Mouse (Mus musculus): ENCODE measurements at regions not wholly inside any gene's neighbourhood (a gene's known extent, or its start where the extent isn't known, plus 50 kb on each side); places are given as distances from the start of the nearest gene placed in this dataset.
A peak's percentile ranks its signal among the peaks of the same experiment; 100 is the strongest.

DNA sequence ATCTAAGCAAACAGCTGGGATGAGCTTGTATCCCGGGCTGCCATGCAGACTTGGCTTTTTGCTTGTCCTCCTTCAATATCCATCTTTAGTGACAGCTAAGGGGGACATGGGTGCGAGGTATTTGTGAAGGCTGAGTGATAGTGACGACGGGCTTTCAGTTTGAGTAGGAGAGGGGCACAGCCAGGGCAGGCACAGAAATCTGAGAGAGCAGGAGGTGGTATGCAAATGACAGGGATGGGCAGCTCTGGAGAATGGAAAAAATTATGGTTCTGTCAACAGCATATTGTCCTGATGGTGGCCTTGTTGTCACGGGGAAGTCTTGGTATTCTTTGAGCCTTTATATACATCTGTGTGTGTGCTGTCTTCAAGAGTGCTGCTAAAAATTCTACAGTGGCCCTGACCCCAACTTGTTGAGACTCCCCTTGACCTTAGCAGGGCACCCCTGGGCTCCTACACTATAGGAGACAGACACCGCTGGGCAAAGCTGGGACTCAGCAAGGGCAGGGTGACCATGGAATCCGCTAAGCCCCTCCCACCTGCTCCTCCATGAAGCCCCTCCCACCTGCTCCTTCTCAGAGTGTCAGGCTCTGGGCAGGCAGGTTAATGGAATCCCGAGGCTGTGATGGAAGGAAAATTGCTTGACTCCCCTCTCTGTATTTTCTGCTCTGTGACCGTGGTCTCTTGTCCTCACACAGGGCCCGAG is 156.1 kb downstream of the Matn1 start:
- no peak for DNase-seq

DNA sequence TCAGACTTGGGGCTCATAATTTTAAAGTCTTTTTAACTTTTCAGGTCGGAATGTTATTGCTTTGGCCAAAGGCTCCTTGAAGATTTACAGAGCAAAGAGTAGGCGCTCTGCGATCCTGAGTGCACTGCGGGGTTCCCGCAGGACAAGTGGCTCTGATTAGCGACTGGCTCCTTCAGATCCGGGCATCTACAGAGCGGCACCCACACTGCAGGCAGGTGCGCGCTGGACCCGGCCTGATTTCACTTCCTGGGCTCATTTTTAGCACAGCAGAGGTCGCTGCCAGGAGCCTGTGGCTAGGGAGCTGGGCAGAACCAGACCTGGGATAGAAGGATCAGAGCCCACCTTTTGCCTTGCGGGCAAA is 156.6 kb downstream of the Matn1 start:
- no peak for DNase-seq

DNA sequence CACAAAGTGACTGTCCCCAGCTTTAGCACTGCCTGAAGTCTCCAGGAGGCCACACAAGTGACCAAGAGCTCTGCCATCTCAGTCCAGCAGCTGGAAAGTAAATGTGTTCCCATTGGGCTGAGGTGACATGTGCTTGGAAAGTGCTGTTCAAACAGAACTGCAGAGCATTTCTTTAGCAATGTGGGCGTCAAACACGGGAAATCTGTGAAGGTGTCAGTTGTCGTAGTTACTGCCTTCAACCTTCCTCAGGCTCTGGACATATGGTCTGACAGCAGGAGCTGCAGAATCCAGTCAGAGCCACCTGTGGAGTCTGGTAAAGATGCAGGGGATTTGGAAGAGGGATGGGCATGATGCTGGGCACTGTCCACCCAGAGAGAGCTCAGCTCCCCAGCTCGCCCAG is 158.0 kb downstream of the Matn1 start:
- DNase-seq: no peak

GRCm38 (mm10) chr4:131107127-131107857 is 163.1 kb downstream of the Matn1 start:
- DNase-seq: no peak

GRCm38 (mm10) chr4:131112536-131112935 is 168.4 kb downstream of the Matn1 start:
- DNase-seq: no peak

DNA sequence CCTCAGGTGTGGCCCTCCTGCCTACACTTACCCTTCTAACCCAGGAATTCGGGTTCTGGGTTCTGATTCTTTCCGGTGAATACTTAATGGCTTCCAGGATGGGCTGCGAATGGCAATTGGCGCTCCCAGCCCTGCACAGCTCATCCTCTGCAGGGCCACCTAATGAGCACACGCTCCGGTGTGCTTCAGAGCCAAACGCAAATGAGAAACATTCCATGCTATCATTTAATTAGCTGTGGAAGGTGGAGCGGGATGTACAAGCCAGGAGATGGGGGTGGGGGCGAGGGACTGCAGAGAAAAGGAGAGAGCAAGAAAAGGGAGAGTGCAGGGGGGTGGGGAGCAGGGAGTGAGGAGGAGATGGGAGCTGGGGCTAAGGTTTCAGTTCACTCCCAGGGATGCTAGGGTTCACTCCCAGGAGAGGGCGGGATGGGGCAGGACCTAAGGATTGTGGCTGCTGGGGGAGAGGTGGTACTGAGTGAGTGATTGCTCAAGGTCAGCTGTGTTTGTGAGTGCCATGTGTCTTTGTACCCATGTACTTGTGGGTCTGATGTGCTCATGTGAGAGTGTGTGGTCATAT is 169.6 kb downstream of the Matn1 start:
- no peak for DNase-seq

DNA sequence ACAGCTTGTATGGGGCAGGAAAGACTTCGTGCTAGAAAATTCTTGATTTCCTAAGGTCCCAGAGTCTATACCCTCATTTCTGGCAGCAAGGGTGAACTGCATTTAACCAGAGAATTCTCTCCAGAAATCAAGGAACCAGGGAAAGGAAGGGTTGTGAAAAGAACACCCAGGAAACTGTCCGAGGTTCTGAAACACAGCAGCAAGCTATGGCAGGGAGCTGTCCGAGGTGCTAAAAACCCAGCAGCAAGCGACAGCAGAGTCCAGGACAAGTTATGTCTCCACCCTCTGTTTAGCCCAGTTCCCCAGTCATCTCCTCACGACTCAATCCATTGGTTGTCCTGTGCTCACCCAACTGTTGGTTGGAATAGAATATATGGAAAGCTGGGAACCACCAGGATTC is 171.1 kb downstream of the Matn1 start:
- peak; percentile 89 for DNase-seq

DNA sequence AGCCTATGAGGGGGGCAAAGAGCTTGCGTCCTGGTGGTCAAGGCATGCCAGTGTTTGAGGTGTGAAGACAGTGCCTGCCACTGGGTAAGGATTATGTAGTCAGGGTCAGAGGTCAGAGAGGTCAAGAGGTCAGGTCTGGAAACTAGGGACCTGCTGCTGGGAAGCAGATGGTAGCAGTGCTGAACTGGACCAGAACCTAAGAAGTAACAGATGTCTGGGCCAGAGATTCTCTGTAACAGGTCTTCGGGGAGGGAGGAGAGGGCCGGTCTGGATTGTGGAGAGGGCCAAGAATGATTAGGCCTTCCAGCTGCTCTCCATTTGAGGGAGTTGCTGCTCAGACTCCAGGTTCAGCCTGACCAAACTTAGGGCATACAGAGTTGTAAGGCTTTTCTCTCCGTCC is 174.4 kb downstream of the Matn1 start:
- no peak for DNase-seq

DNA sequence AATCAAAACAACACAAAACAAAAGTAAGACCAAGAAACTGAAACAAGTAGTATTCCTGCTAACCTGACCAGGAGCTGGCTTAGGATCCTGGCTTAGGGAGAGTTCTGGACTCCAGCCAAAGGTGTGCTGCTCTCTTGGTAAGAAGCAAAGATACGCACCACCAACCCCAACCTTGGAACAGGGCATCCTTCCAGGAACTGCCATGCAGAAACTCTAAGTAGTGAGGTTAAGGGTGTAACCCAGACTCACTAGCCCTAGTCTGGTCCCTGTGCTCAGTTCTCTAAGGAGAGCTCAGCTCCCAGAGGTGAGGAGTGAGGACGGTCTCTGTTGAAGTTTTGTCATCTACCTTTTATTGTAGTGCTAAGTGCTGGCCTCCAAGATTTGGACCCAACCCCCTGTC is 175.4 kb downstream of the Matn1 start:
- no peak for DNase-seq

DNA sequence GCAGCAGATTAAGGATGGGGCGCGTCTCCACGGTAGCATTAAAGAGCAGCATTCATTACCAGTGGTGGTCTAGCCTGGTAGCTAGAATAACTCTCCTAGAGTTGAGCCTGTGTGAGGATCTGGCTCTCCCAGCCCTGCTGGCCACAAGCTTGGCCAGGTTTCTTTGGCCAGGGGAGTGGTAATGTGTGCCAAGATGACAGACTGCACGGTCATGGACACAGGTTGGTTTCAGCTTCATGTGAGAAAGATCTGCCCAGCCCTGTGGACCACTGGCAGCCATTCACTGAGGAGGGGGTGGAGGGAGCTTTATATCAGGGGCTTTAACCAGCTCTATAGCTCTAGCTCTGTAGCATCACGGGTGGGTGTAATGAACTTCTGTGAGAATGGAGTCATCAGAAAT is 176.5 kb downstream of the Matn1 start:
- DNase-seq: no peak

- DNase-seq: no peak
These were observed 181.8 kb downstream of the Matn1 start for GRCm38 (mm10) chr4:131125975-131126374.

DNA sequence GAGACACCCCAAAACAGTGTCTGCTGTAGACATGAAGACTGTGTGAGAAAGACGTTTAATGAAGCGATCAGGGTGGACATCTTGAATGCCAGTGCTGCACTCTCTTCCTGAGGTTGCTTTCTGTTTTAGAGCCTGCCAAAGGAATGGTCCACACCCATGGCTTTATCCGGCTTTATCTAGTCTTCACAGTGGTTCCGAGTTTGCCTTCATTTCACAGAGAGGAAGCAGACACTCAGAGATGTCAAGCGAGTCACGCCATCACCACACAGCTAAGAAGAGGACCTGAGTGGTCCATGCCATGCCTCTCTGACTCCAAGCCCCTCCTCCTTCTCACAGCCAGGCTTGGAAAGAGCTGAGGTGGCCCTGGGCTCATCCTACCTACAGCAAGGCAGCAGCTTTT is 182.7 kb downstream of the Matn1 start:
- DNase-seq: no peak

- DNase-seq: no peak
These were observed 184.5 kb downstream of the Matn1 start for GRCm38 (mm10) chr4:131128646-131129045.

- no peak for DNase-seq
These were observed 188.0 kb downstream of the Matn1 start for GRCm38 (mm10) chr4:131132201-131132600.

DNA sequence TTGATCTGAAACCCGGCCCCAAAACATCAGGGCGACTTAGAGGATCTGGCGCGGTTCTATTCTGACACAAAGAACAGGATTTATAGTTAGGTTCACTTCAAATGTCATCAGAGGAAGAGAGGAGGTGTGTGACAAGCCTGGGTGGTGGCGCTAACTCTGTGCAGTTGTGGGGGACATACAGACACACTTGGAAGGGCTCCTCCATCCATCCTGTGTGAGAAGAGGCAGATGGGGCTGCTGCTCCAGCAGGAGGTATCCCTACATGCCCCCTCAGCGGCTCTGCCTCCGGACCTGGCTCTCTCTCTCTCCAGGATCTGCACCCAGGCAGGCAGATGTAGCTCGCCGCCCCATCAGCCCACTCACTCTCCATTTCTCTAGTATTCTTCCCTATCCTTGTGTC is 188.6 kb downstream of the Matn1 start:
- DNase-seq: no peak

- no peak for DNase-seq
These were observed 191.7 kb downstream of the Matn1 start for GRCm38 (mm10) chr4:131135841-131136240.

- no peak for DNase-seq
These were observed 194.7 kb downstream of the Matn1 start for GRCm38 (mm10) chr4:131138891-131139290.

DNA sequence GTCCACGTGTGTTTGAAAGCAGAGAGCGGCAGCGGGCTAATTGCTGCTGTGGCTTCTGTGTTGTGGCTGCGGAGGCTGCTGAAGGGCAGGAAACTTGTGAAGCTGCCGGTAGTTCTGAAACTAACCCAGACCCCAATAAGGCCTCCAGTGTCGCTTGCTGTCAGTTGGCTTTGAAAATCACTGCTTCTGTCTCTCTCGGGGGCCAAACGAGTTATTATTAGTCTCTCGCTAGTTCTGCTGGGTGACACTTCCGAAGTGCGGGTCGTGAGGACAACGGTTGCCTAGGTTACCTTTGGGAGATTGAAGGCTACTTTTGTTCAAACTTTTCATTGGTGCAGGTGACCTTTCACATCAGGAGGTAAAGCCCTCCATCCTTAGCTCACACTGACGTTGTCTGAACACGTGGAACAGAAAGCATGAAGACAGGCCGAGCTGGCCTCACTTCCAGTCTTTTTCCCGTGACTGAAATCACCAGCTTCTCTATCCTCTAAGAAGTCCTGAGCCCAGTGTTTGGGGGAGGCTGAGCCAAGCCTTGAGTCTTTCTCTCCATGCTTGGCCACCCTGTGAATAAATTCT is 197.8 kb downstream of the Matn1 start:
- DNase-seq: no peak

- DNase-seq: no peak
These were observed 201.3 kb downstream of the Matn1 start for GRCm38 (mm10) chr4:131145507-131145906.

DNA sequence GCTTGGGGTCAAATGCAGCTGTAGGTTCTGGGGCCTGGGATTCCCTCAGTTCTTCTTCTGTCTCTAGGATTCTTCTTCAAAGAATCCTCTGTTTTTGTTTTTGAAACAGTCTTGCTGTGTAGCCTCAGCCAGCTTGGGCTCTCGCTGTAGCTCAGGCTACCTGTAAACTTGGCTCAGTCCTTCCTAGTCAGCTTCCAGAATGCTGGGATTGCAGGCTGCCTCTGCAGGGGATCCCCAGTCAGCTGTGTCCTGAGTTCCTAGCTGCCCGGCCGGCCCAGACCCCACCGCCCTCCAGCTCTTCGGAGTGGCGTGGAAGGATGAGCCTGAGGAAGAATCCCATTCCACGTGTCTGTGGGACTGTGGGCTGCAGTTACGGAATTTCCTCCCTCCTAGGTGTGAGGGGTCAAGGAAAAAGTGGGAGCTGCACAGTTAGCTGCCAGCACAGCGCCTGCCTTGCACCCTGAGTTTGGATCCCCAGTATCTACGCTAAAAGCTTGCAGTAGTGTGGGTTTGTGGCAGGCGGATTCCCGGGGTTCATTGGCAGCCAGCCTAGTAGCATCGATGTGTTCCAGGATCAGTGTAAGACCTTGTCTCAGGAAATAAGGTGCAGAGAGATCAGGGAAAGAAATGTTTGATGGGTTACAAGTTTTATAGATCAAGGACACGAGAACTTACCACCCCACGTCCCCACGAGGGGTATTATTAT is 204.0 kb downstream of the Matn1 start:
- DNase-seq: no peak

GRCm38 (mm10) chr4:131149466-131149865 is 205.3 kb downstream of the Matn1 start:
- no peak for DNase-seq

GRCm38 (mm10) chr4:131159712-131160111 is 215.5 kb downstream of the Matn1 start:
- DNase-seq: no peak

- no peak for DNase-seq
These were observed 215.9 kb downstream of the Matn1 start for GRCm38 (mm10) chr4:131160135-131160534.
